Mouse (Mus musculus) thymus, adult 2 months (tissue): ENCODE measurements around the gene Uts2r.

Experiments
- CTCF ChIP-seq: fragments of 200-500 bp; IDR thresholded peaks from 2 replicates; pipeline ENCODE4 v1.5.1; 2012; ENCODE audit warnings: mild to moderate bottlenecking, control low read depth, low read length, moderate library complexity, borderline replicate concordance; ENCODE audit not compliant: control insufficient read depth, poor library complexity, insufficient read depth; ENCODE audit errors: extremely low read depth
- POLR2A ChIP-seq: fragments of 200-500 bp; IDR thresholded peaks from 2 replicates; pipeline ENCODE4 v1.6.1; 2012; ENCODE audit warnings: mild to moderate bottlenecking, low read length, control low read depth, moderate library complexity; ENCODE audit not compliant: control insufficient read depth, poor library complexity, insufficient read depth; ENCODE audit errors: extremely low read depth

DNA sequence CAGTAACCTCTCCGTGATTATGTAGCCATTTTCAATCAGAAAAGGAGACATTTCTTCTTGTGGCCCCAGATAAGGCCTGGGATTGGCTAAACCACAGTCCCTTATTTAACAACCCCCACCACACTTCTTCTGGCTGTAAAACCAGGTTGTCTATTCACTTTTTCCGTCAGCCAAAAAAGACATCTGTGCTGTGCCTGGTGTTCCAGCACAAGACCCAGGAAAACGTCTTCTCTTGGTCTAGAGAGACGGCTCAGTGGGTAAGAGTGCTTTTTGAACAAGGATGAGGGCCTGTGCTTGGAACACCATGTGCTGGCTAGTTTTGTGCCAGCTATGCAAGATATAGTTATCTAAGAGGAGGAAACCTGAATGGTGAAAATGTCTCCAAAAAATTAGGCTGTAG is 36.6 kb upstream of the Uts2r start:
- no peak for TF ChIP-seq POLR2A
- TF ChIP-seq CTCF: no peak
